Mouse (Mus musculus): Measurements from ENCODE around the gene Zdhhc23.

- no peak for TF ChIP-seq POLR2A (IDR thresholded peaks at IDR 0.05; ENCODE audit: insufficient read length, low read depth)
- TF ChIP-seq E2F4 (IDR thresholded peaks at IDR 0.05; ENCODE audit: insufficient read depth): no peak
- no peak for TF ChIP-seq USF1 (IDR thresholded peaks at IDR 0.05; ENCODE audit: low read depth)
- no peak for TF ChIP-seq REST (IDR thresholded peaks at IDR 0.05; ENCODE audit: insufficient read depth, insufficient read length)
- no peak for TF ChIP-seq MAX (IDR thresholded peaks at IDR 0.05; ENCODE audit: low read depth)
- no peak for TF ChIP-seq POLR2AphosphoS2 (IDR thresholded peaks at IDR 0.05; ENCODE audit: insufficient read length, low read depth)
- no peak for TF ChIP-seq TCF3 (IDR thresholded peaks at IDR 0.05; ENCODE audit: insufficient read length, low read depth)
- no peak for TF ChIP-seq CEBPB (IDR thresholded peaks at IDR 0.05; ENCODE audit: insufficient read depth, poor library complexity, severe bottlenecking)
- TF ChIP-seq SRF (IDR thresholded peaks at IDR 0.05; ENCODE audit: control insufficient read depth, insufficient read length, low read depth): no peak
- no peak for TF ChIP-seq TCF12 (IDR thresholded peaks at IDR 0.05; ENCODE audit: insufficient read depth, poor library complexity, severe bottlenecking)
- no peak for TF ChIP-seq MYOG (IDR thresholded peaks at IDR 0.05; ENCODE audit: control insufficient read depth in 1 of 3, insufficient read depth in 1 of 3, insufficient read length in 2 of 3, low read depth in 2 of 3)
Measured at GRCm38 (mm10) chr16:43958038-43958437, 21.6 kb downstream of the Zdhhc23 start.
